Comparison of ENCODE assay signal across 8 mouse cellular contexts in the genomic region with DNA sequence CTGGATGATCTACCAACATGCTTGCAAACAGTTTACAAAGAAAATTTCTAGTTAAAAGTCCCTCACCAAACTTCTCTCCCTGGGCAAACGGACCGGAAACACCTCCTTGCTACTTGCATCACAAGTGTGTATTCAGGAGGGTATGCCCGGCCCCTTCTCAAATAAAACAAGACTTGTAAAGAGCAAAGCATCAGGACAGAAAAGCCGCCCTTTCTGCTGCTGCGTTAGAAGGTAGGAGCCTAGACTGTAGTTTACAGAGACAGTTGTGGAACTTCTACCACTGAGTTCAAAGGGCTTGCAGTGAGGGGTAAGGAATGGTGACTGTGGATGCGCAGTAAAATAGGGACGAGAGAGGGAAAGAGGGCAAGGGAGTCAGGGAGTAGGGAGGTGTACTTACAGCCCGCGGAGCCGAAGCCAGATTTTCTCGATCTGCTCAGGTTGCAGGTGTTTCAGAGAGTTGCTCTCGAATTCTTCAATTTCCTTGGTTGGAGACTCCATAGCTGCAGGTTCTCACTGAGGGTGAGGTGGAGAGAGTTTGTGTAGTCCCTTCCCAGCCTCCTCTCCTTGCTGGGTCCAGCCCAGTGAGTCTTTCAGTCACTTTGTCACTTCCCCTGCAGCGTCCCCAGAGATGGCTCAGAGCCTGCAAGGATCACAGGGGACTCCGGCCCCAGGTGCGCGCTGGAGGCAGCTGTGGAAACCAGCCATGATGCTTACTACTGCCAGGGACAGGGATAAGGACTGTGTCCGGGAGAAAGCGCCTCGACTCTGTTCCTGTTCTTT.
DNase-seq lines count a peak whose midpoint lies in the region; ATAC-seq and TF ChIP-seq lines count a peak whose summit lies in the region.

No protein-coding gene starts in this region.

- ATAC-seq in lung, embryonic 14.5 days (ENCODE audit: insufficient read depth): peak; percentile 42
- peak; percentile 64; the same call in 1 of the 2 replicates for ATAC-seq in embryonic facial prominence, embryonic 15.5 days (ENCODE audit: insufficient number of reproducible peaks, low FRiP score, low TSS enrichment, low read depth)
- ATAC-seq in hindbrain, embryonic 15.5 days (ENCODE audit: low FRiP score, low read depth): peak; percentile 70
- ATAC-seq in neural tube, embryonic 13.5 days (ENCODE audit: low read depth): peak; percentile 80

- H3K4me2 ChIP-seq in lung, embryonic 14.5 days: peak overlapping the region; percentile 70
- peak overlapping the region; percentile 67 for H3K4me2 ChIP-seq in embryonic facial prominence, embryonic 15.5 days (replicated peaks)
- peak overlapping the region; percentile 92 for H3K4me2 ChIP-seq in hindbrain, embryonic 15.5 days
- H3K4me2 ChIP-seq in neural tube, embryonic 13.5 days: peak overlapping the region; percentile 94

- no peak for TF ChIP-seq POLR2A in lung, adult 2 months (IDR thresholded peaks at IDR 0.05; ENCODE audit: borderline replicate concordance, extremely low read depth, low read depth, low read length)

- no peaks in the 10 kb centered on the region for H3K36me3 ChIP-seq in lung, embryonic 14.5 days (ENCODE audit: insufficient read depth)
- no peaks in the 10 kb centered on the region for H3K36me3 ChIP-seq in embryonic facial prominence, embryonic 15.5 days
- no peaks in the 10 kb centered on the region for H3K36me3 ChIP-seq in hindbrain, embryonic 15.5 days
- H3K36me3 ChIP-seq in neural tube, embryonic 13.5 days: no peaks in the 10 kb centered on the region

- peak; percentile 19 for DNase-seq in lung, embryonic 14.5 days
- no peak for DNase-seq in lung, adult 2 months
- no peak for DNase-seq in MN1 (ENCODE audit: low spot score)
- DNase-seq in left cerebral cortex, adult 18-20 months (ENCODE audit: low spot score in 2 of 2): no peak
- DNase-seq in gastrocnemius, adult 18-20 months (ENCODE audit: low spot score): no peak

- H3K27ac ChIP-seq in lung, embryonic 14.5 days (ENCODE audit: low read depth): no peak overlapping the region
- H3K27ac ChIP-seq in embryonic facial prominence, embryonic 15.5 days (replicated peaks): no peak overlapping the region
- H3K27ac ChIP-seq in hindbrain, embryonic 15.5 days (replicated peaks): peak overlapping the region; percentile 59
- peak overlapping the region; percentile 81 for H3K27ac ChIP-seq in neural tube, embryonic 13.5 days (replicated peaks)

- H3K4me3 ChIP-seq in lung, embryonic 14.5 days (ENCODE audit: low read depth, low read length): peak overlapping the region; percentile 34
- H3K4me3 ChIP-seq in lung, adult 2 months (replicated peaks; ENCODE audit: extremely low read depth, low read depth, low read length): no peak overlapping the region
- H3K4me3 ChIP-seq in embryonic facial prominence, embryonic 15.5 days (replicated peaks): peak overlapping the region; percentile 35
- peak overlapping the region; percentile 52 for H3K4me3 ChIP-seq in hindbrain, embryonic 15.5 days
- H3K4me3 ChIP-seq in neural tube, embryonic 13.5 days: peak overlapping the region; percentile 52

- 1% methylated on average over 19 of the region's 19 CpGs for WGBS in lung, embryonic 14.5 days
- WGBS in lung, adult 2 months: 5% methylated on average over 19 of the region's 19 CpGs
- 3% methylated on average over 19 of the region's 19 CpGs for WGBS in embryonic facial prominence, embryonic 15.5 days
- WGBS in hindbrain, embryonic 15.5 days: under 1% methylated on average over 19 of the region's 19 CpGs
- 2% methylated on average over 19 of the region's 19 CpGs for WGBS in neural tube, embryonic 13.5 days

- peaks cover 6% of the 10 kb centered on the region; the same call in 1 of the 2 replicates for H3K27me3 ChIP-seq in lung, embryonic 14.5 days (ENCODE audit: insufficient read depth, low read length)
- peaks cover 17% of the 10 kb centered on the region for H3K27me3 ChIP-seq in embryonic facial prominence, embryonic 15.5 days
- H3K27me3 ChIP-seq in hindbrain, embryonic 15.5 days: no peaks in the 10 kb centered on the region
- H3K27me3 ChIP-seq in neural tube, embryonic 13.5 days: 0 out of 2 replicates have a peak, but pooled peaks cover 4% of the 10 kb centered on the region

- H3K9me3 ChIP-seq in lung, embryonic 14.5 days (ENCODE audit: low read depth, low read length): no peaks in the 10 kb centered on the region
- H3K9me3 ChIP-seq in embryonic facial prominence, embryonic 15.5 days (replicated peaks): no peaks in the 10 kb centered on the region
- H3K9me3 ChIP-seq in hindbrain, embryonic 15.5 days: no peaks in the 10 kb centered on the region
- H3K9me3 ChIP-seq in neural tube, embryonic 13.5 days: no peaks in the 10 kb centered on the region

- TF ChIP-seq CTCF in lung, embryonic 14.5 days (IDR thresholded peaks at IDR 0.05; ENCODE audit: low read depth): no peak
- no peak for TF ChIP-seq CTCF in lung, adult 2 months (IDR thresholded peaks at IDR 0.05; ENCODE audit: insufficient read depth, low read length)

- H3K9ac ChIP-seq in lung, embryonic 14.5 days: peak overlapping the region; percentile 36; the same call in 1 of the 2 replicates
- peak overlapping the region; percentile 31; the same call in 1 of the 2 replicates for H3K9ac ChIP-seq in embryonic facial prominence, embryonic 15.5 days
- peak overlapping the region; percentile 53 for H3K9ac ChIP-seq in hindbrain, embryonic 15.5 days
- peak overlapping the region; percentile 75 for H3K9ac ChIP-seq in neural tube, embryonic 13.5 days

- H3K4me1 ChIP-seq in lung, embryonic 14.5 days (ENCODE audit: insufficient read depth): no peaks in the 10 kb centered on the region
- no peaks in the 10 kb centered on the region for H3K4me1 ChIP-seq in lung, adult 2 months (ENCODE audit: control insufficient read depth, insufficient read depth, low read length)
- H3K4me1 ChIP-seq in embryonic facial prominence, embryonic 15.5 days: peaks cover 8% of the 10 kb centered on the region
- H3K4me1 ChIP-seq in hindbrain, embryonic 15.5 days (replicated peaks): peaks cover 26% of the 10 kb centered on the region
- peaks cover 27% of the 10 kb centered on the region for H3K4me1 ChIP-seq in neural tube, embryonic 13.5 days (replicated peaks)

Comparison
In these comparisons a context has a peak if more than half of its experiments do, and no peak if none do; other contexts are left out.
1. H3K27ac ChIP-seq: peak in hindbrain, embryonic 15.5 days (single experiment) and neural tube, embryonic 13.5 days (single experiment); none in lung, embryonic 14.5 days (single experiment) and embryonic facial prominence, embryonic 15.5 days (single experiment).
2. Peak in every context shown above with its lines, with median percentiles within 50 percentile points of each other: ATAC-seq, H3K4me2 ChIP-seq and H3K9ac ChIP-seq.